Mouse (Mus musculus): Measurements from ENCODE around the gene Limk2.

Gene Limk2

DNA sequence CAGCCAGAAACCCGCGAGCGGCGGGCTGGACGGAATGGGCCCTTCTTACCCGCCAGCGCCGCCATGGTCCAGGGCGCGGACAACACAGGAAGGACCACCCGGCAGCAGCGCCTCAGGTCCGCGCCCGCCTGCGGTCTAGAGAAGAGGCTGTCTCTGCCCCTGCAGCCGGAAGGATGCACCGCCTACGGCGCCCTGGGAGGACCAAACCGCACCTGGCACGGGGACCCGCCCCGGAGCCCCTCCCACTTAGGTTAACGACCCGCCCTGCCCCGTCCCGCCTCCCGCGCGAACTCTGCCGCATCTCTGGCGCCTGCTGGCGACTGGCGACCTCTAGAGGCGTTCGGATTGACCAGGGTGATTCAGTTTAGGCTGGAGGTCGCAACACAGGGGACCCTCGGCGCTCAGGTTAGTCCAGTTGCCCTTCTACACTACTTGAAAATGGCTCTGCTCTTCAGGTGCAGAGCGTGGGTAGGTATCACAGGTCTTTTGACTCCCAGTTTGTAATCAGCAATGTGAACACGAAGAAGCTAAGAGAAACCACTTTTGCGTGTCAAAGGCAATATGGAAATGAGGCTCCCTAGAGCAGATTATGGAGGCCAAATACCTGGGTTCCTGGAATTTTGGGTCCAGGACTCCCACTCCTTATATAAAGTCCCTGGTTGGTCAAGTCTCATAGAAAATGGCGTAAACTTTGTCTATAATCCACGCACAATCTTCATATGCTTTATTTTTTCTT lies at the start of gene Limk2:
Gene Limk2 (minus strand): TSS at position 193 of the 736 bp plus-strand sequence.
- peak; percentile 96 to 97 for DNase-seq

DNA sequence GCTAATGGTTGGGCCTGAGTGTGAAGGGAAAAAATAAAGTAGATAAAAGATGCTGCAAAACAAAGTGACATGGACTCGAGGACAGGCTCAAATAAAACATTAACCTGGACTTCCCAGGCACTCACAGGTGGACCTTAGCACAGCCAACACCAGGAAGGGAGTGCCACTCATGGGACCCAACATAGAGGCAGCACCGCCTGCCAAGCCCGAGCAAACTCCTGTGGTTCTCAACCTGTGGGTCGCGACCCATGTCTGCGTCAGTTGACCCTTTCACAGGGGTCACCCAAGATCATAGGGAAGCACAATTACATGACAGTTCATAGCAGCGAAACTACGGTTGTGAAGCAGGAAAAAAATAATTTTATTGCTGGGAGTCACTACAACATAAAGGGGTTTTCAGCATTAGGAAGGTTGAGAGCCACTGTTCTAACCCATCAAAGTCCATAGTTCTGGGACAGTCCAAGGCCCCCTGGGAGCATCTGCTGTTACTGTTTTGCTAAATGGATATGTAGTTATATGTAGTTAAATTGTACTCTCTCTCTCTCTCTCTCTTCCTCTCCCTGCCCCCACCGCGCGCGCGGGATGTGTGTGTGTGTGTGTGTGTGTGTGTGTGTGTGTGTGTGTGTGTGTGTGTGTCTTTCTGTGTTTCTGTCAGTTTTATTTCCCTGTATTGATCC lies 49.6 kb upstream of the Limk2 start:
- no peak for DNase-seq

DNA sequence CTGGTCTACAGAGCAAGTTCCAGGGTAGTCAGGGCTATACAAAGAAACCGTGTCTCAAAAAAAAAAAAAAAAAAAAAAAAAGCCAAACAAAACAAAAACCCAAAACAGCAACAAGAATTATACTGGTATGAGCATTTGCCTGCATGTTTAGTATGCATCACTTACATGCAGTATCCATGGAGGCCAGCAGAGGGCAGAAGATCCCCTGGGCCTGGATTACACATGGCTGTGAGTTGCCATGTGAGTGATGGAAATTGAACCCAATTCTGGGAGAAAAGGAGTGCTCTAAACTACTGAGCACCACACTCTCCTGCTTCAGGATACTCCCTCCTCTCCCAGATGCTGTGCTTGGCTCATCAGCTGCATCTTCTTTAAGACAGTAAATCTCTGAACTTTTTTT lies 47.4 kb upstream of the Limk2 start:
- peak; percentile 86 to 91 for DNase-seq

DNA sequence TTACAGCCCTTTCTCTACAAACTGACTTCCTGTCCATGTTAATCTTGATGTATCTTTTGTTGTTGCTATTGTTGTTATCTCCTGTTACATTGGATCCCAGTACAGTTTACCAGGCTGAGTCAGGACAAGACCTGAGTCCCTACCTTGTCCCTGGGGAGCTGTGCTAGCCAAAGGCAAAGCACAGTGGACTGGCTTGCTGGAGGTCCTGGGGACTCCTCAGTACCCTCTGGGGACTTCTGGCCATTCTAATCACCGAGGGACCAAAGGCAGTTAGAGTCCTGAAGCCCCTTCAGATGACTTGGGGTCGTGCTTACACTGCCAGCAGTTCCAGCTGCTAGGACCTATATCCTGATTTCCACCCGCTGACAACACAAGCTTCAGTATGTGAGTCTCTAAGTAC lies 45.5 kb upstream of the Limk2 start:
- no peak for DNase-seq

DNA sequence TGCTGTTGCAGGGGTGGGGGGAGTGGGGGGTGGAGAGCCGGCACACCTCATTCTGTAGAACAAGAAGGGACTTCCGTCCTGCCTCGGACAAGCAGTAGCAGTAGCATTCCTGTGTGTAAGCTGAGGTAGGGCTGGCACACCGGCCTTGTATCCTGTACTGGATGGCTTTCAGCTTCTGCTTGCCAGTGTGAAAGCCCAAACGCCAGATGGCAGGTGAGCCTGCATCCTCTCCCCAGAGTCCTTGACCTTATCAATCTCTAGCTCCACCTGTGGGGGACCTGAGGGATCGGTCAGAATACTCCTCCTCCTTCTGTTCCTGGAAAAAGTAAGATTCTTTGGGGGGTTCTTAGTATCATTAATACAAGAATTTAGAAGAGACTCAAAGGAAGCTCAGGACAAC lies 44.5 kb upstream of the Limk2 start:
- peak; percentile 82 for DNase-seq

DNA sequence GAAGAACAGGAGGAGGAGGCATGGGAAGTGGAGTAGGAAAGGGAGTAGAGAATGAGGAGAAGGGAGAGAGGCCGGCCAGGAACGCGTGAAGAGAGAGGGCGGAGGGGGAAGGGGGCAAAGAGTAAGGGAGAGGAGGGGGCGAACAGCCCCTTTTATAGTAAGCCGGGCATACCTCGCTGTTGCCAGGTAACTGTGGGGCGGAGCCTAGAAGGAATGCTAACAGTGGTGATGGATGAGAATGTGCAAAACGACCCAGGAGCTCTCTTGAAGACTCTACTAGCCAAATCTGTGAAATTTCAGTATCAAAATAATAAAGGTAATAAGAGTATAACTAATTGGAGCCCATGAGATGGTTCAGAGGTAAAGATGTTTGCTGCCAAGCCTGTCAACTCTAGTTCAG lies 43.8 kb upstream of the Limk2 start:
- peak; percentile 47 to 59 for DNase-seq

DNA sequence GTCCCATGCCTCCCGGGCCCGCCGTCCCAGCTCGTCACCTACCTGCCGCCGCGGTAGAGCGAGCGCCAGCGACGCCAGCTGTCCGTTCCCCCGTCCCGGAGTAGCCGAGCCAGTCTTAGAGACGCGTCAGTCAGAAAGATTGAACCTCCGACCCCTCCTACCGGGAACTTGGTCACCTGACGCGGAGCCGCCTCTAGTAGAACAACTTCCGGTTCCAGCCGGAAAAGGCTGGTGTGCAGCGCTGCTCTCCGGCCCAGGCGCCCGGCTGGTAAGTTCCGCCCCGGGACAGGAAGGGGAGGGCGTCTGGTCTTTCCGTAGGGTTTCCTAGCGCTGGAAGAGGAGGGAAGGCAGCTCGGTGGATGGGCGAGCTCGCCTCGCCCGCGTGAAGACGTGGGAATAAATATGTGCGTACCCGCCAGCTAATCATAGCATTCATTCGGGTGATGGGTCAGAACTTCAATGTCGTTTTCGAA lies 43.2 kb upstream of the Limk2 start, which contains the start of gene Rnf185:
Gene Rnf185 (minus strand): TSS at position 197 of the 473 bp plus-strand sequence.
- DNase-seq = peak; percentile 93 to 94

DNA sequence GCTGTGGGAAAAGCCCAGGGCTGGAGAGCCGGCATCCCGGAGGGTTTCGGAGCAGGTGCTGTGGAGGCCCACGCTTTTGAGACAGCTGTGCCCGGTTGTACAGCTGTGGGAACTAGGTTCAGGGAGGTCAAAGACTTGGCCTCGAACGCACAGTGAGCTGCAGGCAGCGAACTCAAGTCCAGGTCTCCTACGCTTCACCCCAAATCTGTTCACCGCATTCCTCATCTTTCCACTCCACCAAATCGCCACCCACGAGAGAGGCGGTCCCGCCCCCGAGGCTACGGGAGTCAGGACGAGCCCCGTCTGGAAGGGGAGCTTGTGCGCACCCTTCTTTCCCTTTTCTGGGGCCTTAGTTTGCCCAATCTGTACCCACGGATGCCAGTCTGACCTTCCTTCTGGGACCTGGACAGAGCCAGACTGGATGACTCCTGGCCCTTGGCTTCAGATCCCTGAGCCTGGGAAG lies 42.7 kb upstream of the Limk2 start:
- peak in 1 of 2 experiments; percentile 65 for DNase-seq

DNA sequence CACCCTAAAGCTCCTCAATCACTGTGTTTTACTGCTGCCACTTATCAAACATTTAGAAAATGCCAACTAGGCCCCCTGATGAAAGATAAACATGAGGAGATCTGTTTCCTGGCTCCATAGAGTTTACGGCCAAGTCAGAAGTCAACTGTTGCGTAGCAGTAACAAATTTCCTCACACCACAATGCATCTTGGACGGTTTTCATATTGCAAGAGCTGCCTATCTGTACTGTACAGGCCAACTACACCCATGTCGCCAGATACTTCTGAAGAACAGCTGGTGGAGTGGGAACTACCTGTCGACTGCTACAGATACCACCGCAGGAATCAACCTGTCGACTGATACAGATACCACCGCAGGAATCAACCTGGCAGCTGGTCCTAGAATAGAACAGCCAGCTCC lies 35.9 kb upstream of the Limk2 start:
- no peak for DNase-seq

DNA sequence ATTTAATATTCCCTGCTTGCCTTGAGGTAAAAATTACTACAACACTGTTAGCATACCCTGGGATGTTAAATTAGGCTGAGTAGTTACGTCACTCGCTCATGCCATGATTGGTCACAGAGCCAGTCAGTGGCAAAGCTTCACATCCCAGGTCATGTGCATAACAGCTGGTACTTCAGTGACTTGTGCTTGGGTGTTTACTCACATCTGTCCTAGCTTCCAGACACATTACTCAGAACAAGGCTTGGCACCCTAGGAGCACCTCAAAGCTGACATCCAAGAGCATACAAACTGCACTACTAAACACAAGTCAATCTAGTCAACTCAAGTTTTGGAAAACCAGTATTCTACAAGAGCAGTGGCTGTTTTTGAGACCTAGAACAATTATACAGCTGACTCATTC lies 34.1 kb upstream of the Limk2 start:
- DNase-seq = no peak

DNA sequence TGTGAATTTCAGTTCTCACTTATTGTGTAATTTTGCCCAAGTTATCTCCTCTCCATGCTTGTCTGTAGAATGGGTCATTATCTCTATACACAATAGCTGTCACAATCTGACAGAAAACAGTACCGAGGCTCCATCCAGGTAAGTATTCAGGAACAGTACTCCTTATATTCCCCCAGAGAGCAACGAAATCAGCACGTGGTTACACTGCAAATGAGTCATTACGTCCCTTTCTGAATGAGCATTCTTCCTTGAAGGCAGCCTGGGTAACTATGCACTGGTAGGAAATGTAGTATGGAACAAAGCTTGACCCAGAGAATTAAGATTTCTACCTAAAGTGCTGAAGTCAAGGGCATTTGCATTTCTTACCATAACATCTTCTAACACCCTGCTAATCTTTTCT lies 33.7 kb upstream of the Limk2 start:
- DNase-seq = no peak

DNA sequence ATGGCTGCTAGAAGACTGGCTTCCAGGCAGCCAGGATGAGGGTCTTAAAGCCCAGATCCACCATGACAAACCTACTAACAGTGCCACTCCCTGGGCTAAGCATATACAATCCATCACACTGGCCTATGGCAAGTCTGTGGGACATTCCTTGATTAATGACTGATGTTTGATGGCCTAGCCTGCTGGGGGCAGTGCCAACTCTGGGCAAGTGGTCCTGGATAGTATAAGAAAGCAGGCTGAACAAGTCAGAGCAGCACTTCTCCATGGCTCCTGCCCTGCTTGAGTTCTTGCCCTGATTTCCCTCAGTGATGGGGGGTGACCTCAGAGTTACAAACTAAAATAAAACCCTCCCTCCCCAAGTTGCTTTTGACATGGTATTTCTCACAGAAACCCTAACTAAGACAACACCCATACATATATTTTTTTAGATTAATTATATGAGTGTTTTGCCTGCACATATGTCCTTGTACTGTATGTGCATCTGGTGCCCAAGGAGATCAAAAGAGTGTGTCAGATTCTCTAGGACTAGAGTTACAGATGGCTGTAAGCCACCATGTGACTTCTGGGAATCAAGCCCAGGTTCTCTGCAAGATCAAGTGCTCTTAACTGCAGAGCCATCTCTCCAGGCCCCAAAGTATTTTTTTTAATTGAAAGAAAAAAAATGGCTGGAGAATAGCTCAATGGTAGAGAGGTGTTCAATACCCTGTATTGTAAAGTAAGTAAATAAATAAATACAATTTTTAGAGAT lies 32.9 kb upstream of the Limk2 start:
- DNase-seq = peak; percentile 77 to 82

DNA sequence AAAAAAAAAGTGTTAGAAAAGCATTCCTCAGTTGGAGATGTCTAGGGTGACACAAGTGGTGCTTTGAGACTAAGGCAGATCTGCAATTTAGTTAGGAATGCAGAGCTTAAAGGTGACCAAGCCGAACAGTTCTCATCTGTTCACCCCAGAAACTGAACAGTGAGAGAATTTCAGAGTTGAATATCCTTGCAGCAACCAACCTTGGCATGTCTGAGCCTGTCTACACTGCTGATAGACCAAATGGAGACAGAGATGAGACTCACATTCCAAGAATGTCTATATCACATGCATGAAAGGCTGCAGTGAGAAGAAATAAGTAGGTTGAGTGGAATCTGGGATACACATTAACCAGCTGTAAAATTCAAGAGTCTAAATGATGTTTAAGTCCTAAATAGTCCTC lies 28.6 kb upstream of the Limk2 start:
- no peak for DNase-seq

DNA sequence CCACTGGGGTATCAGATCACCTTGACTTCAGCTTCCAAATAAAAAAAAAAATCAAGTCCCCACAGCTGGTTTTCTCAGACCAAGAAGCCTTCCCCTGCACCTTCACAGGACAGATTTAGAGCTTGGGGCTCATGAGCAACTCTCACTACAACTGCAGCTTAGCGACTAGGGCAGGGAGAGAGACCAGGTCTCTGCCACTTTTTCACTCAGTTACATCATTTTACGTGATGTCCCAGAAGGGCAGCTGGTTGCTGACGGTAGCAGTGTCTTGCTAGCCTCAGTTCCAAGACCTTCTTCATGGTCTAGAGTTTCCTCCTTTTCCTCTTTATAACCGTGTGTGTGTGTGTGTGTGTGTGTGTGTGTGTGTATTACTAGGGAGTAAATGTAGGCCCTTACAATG lies 24.8 kb upstream of the Limk2 start:
- no peak for DNase-seq

DNA sequence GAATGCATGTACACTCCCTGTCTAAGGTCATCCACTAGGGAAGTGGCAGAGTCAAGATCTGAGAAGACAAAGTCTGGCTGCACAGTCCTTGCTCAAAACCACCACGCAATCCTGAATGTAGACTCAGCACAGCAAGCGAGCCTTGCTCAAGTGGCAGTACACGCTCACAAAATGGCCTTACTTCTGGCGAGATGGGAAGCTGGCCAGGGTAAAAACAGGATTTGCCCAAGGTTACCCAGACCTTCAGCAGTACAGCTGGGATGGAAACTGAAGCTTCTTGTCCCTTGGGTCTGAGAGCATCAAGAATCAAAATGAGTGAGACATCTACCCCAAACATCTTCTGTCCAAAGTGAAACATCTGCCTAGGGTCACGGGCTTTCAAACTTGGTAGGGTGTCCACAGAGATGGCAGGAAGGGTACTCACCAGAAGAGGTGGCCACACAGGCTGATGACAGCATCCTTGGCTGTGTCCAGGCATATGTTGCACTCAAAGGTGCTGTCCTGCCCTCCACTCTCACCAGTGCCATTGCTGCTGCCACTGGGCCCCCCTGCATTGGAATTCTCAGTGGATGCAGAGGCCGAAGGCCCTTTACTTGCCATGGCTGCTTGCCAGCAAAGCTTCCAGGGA lies 23.1 kb upstream of the Limk2 start:
- DNase-seq = no peak

DNA sequence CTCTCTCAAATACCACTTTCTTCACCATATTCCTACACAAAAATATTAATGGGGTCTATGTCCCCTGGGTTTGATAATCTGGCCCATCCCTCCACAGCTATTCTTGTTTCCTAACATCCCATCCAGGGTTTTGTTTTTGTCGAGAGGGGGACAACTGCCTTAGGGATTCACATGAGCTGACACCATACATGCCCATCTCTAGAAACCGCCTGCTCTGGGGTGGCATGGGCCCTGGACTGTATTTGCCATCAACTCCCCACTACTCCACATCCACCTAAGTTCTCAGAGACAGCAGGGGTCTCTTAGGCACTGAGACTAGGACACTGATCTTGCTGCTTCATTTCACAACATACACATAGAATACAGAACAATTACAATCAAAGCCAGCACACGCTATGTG lies 22.5 kb upstream of the Limk2 start:
- DNase-seq = no peak

DNA sequence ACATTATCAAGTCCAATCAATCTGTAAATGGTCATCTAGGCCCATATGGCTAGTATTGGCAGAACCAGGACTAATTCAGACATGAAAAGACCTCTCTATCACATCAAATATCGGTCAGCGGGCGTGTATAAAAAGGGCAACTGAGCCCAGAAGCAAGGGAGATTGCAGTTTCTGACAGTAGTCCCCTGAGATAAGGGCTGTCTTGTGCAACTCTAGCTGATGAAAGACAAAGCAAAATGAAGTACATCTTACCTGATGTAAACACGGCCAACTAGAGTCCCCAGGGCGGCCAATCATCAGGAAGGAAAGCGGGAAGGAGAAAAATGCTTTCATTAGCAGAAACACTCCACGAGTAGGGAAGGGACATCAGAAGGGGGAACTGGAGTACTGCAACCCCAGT lies 19.6 kb upstream of the Limk2 start:
- no peak for DNase-seq

DNA sequence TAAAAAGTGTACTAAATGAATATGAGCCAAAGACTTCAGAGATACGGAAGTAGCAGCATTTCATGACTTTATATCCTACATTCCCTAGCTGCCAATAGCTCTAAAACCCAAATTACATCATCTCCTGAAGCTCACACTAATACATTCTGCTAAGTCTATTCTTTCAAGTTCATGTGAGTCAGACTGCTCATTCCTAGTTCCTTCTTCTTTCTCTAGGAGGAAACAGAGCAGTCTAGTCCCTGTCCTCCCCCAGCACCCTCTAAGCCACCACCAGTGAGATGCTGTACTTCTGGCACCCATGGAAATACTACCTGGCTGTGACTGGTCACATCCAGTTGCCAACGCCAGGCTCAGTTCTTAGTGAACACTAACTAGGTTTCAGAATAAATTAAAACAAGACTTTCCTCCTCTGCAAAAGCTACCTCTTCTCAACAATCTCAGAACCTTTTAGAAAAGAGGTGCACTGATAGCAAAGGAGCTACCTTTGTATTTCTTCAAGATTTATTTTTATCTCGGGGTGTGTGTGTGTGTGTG lies 18.8 kb upstream of the Limk2 start:
- DNase-seq = no peak

DNA sequence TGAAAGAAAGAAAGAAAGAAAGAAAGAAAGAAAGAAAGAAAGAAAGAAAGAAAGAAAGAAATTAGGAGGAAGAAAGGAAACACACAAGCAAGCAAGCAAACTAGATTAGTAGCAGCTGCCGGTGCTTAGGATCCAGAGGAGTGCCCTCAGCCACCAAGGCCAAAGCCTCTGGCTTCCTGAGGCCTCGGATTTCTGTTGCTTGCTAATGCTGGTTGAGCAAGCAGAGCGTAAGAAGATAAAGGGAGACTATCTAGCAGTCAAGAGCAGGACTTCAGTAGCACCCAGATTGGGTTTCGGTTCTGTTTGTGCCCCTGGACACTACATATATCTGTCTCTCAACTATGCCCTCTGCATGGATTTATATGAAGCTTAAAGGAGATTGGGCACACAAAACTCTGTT lies 13.3 kb upstream of the Limk2 start:
- no peak for DNase-seq

DNA sequence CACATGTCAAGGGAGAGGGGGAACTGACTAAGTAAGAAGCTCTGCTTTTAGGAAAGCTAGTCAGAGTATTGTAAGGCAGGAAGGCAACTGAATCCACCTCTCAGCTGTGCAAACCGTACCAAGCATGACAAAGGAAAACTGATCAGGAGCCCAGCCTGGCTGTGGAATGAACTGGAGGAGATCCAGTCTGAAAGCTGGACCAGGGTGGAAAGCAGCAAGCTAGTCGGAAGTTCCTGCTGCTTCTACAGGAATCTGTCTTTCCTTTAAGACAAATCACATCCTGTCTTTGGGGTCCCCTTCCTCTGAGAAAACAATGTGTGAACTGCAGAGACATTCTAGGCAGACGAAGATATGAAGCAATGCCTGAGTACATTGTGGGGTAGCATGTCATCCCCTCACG lies 9.8 kb upstream of the Limk2 start:
- DNase-seq = no peak

DNA sequence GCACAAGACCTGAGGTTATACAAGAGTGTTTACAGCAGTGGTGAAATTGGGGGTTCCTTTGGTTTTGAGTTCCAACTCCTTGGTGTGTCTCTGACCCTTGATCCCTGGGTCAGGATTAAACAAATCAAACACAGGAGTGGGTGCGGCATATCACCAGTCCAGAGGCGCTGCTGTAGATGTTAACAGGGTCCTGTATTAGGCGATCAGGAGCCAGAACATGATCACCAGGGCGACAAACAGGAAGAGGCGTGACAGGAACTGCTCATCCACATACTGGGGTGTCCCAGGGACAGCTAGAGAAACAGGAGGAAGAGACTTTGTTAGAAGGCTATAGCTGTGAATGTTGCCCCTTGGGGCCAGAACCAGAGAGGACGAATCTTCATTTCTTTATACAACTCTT lies 8.8 kb upstream of the Limk2 start:
- no peak for DNase-seq

DNA sequence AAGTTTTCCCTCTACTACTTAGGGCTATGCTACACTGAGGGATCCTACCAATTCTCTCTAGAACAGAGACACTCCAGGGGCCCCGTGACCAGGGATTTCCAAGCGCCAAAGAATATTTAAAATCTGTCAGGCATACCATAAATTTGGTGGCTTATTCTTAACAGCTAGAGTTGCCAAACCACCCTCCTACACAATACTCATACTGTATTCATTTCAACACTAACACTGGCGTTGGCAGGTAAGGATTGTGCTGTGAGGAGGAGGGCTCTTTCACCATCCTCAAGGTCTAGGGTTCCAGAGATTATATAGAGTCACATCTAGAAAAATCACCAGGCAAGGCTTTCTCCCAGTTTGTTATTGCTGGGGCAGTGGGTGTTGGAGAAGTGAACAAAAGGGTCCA lies 7.4 kb upstream of the Limk2 start:
- DNase-seq = no peak

DNA sequence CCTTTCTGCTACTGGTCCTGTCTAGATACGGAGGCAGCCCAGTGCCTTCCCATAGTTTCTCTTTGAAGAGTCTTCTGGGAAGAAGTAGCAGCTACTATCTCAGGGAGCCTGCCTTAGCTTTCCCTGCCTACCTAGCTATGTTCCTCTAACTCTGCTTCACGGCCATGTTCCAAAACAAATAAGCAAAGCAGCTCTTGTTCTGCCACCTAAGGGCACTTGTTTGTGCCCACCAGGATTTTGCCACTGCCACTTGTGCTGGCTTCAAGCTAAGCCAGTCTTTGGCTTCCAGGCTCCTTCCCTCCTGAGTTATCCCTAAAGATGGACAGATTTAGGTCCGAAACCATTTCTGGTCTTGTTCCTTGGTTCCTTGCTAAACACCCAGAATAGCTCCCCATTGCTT lies 3.1 kb upstream of the Limk2 start:
- DNase-seq = no peak

Data from cerebellum, postnatal 14 days (tissue).